Mouse (Mus musculus) erythroblast, embryonic 14.5 days (primary cell): ENCODE measurements around the gene Utp14a.

Experiments
- GATA1 ChIP-seq: IDR thresholded peaks from 2 replicates; pipeline ENCODE4 v1.6.1; 2012; ENCODE audit warnings: low read length, inconsistent platforms, mixed read lengths
- TAL1 ChIP-seq: IDR thresholded peaks from 3 replicates; pipeline ENCODE4 v1.6.1; 2012; ENCODE audit warnings: low read length, inconsistent platforms, mixed read lengths

- TF ChIP-seq TAL1 (no peak), GATA1 (no peak)
These were observed 15.0 kb downstream of the Utp14a start for GRCm38 (mm10) chrX:48271671-48272070.
